Mouse (Mus musculus): Measurements from ENCODE around the gene Raet1e. TPM values are rescaled to one million over a fixed set of nuclear protein-coding genes. Genes with fewer than 3 reads are reported as not detected.
"Not testable (repeated sequence)": the region's sequence is repeated elsewhere in the genome, so short reads cannot be mapped to it uniquely, and the experiment has no call there.

The Raet1e gene
- polyA plus RNA-seq, 1 experiment, result not detected

GRCm38 (mm10) chr10:22154871-22155799 lies 3.2 kb upstream of the Raet1e start:
- no peak overlapping the region for H3K27ac ChIP-seq (replicated peaks; ENCODE audit: low read depth, low read length)
- no peak overlapping the region for H3K4me3 ChIP-seq (ENCODE audit: insufficient read depth, low read depth, low read length)
- H3K4me1 ChIP-seq (ENCODE audit: control insufficient read depth, insufficient read depth, insufficient read length, low read length), result no peaks in the 10 kb centered on the region; the same call in 1 of the 2 replicates

DNA sequence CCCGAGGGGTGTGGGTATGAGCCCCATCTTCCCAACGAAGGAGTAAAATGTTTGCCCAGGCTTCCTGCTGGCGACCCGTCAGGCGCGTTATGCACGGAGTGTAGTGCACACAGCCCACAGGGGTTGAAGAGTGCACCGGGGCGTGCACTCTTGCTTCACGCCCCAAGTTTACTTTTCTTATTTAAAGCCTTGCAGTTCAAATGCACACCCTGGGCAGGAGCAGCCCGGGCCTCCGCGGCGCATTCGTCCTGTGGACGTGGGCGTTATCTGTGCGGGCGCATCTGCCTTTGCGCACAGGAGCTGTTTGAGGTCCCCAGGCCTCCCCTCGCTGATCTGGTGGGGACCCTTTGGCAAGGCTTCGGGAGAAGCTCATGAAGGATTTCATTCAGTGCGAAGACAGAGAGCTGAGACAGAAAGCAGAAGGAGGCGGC lies 777 bp downstream of the Raet1e start:
- no peak overlapping the region for H3K27ac ChIP-seq (replicated peaks; ENCODE audit: low read depth, low read length)
- no peak overlapping the region for H3K4me3 ChIP-seq (ENCODE audit: insufficient read depth, low read depth, low read length)
- no peaks in the 10 kb centered on the region for H3K4me1 ChIP-seq (ENCODE audit: control insufficient read depth, insufficient read depth, insufficient read length, low read length)

DNA sequence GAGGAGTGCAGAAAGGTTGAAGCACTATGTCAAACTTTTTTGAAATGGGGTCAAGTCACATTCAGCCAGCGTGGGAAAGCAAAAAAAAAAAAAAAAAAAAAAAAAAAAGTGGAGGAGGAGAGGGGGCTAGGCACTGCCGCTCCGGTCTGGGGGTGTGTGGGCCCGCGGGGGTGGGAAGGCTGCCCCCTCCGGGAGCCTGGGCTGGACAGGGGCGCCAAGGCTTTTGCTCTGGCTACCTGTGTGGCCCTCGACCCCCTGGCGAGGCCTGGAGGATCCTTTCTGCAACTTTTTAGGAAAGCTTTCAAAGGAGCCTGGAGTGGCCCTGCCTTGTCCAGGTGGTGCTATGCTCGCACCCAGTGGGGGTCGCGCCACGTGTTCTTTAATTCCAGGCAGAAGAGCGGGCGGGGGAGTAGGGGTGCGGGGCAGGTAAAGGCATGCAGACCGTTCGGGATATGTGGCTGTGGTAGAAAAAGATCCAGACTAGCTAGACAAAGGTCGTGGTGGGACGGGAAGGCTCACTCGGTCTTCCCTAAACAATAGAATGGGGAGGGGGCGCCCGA lies 1.3 kb downstream of the Raet1e start:
- Histone ChIP-seq H3K4me1 (ENCODE audit: control insufficient read depth, insufficient read depth, insufficient read length, low read length) (no peaks in the 10 kb centered on the region), H3K27ac (replicated peaks; ENCODE audit: low read depth, low read length) (no peak overlapping the region), H3K4me3 (ENCODE audit: insufficient read depth, low read depth, low read length) (no peak overlapping the region)

- not testable (repeated sequence) for H3K4me3 ChIP-seq (ENCODE audit: insufficient read depth, low read depth, low read length); H3K4me1 ChIP-seq (ENCODE audit: control insufficient read depth, insufficient read depth, insufficient read length, low read length); H3K27ac ChIP-seq (replicated peaks; ENCODE audit: low read depth, low read length)
These were observed 4.9 kb downstream of the Raet1e start for GRCm38 (mm10) chr10:22163279-22163678.

DNA sequence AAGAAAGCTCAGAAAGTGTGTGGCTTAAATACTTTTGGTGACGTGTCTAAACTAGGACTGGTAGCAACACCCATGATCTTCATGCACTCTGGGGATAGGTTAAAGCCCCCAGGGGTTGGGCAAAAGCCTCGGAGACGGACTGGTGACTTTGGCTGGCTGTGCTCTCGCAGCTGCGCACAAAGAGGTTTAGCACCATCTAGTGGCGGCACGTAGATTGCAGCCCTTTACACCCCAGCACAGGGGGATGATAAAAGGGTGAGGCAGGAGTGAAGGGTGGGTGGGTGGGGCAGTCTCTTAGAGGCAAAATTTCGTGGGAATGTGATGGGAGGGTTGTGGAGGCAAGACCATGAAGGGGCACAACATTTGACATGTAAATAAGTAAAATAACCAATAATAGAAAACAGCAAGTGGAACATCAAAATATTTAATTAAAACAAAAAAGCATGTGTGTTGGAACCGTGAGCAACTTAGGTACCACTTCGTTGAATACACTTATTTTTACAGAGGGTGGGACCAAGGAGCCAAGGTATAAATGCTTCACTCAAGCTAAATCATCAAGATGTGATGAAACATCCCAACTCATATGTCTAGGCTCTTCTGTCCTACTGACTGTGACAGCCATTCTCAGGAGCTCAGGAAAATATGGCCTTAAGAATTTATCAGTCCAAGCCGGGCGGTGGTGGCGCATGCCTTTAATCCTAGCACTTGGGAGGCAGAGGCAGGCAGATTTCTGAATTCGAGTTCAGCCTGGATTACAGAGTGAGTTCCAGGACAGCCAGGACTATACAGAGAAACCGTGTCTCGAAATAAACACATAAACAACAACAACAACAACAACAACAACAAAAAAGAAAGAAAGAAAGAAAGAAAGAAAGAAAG lies 5.6 kb downstream of the Raet1e start:
- not testable (repeated sequence) for H3K27ac ChIP-seq (replicated peaks; ENCODE audit: low read depth, low read length); H3K4me3 ChIP-seq (ENCODE audit: insufficient read depth, low read depth, low read length)

GRCm38 (mm10) chr10:22165328-22166003 lies 7.1 kb downstream of the Raet1e start:
- H3K4me1 ChIP-seq (ENCODE audit: control insufficient read depth, insufficient read depth, insufficient read length, low read length); H3K4me3 ChIP-seq (ENCODE audit: insufficient read depth, low read depth, low read length); H3K27ac ChIP-seq (replicated peaks; ENCODE audit: low read depth, low read length): not testable (repeated sequence)

More for the DNA sequence above, 5.6 kb downstream of the Raet1e start:
- not testable (repeated sequence) for H3K4me1 ChIP-seq (ENCODE audit: control insufficient read depth, insufficient read depth, insufficient read length, low read length)

GRCm38 (mm10) chr10:22166025-22166424 lies 7.7 kb downstream of the Raet1e start:
- H3K27ac ChIP-seq (replicated peaks; ENCODE audit: low read depth, low read length); H3K4me1 ChIP-seq (ENCODE audit: control insufficient read depth, insufficient read depth, insufficient read length, low read length): not testable (repeated sequence)

DNA sequence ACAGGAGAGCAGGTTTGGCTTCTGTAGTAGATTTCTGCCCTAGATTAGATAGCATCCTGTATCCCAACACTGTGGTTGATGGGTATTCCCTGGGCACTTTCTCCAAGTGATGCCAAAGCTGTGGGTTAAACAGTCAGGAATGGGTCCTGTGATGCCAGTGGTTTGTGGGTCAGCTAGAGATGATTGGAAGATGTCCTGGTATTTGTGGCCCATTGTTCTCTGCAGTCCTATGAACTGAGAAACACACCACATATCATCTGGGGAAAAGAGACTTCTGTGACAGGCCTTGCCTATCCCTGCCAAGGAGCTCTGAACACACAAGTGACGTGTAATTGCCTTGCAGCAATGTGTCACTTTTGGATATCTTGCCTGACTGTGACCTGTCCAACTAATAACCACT lies 8.7 kb downstream of the Raet1e start:
- H3K4me1 ChIP-seq (ENCODE audit: control insufficient read depth, insufficient read depth, insufficient read length, low read length); H3K4me3 ChIP-seq (ENCODE audit: insufficient read depth, low read depth, low read length); H3K27ac ChIP-seq (replicated peaks; ENCODE audit: low read depth, low read length): not testable (repeated sequence)

More at GRCm38 (mm10) chr10:22166025-22166424, 7.7 kb downstream of the Raet1e start:
- not testable (repeated sequence) for H3K4me3 ChIP-seq (ENCODE audit: insufficient read depth, low read depth, low read length)

- H3K27ac ChIP-seq (replicated peaks; ENCODE audit: low read depth, low read length); H3K4me1 ChIP-seq (ENCODE audit: control insufficient read depth, insufficient read depth, insufficient read length, low read length); H3K4me3 ChIP-seq (ENCODE audit: insufficient read depth, low read depth, low read length): not testable (repeated sequence)
These were observed 10.7 kb downstream of the Raet1e start for GRCm38 (mm10) chr10:22169116-22169515.

- H3K4me1 ChIP-seq (ENCODE audit: control insufficient read depth, insufficient read depth, insufficient read length, low read length); H3K4me3 ChIP-seq (ENCODE audit: insufficient read depth, low read depth, low read length); H3K27ac ChIP-seq (replicated peaks; ENCODE audit: low read depth, low read length): not testable (repeated sequence)
These were observed 14.3 kb downstream of the Raet1e start for GRCm38 (mm10) chr10:22172431-22173334.

DNA sequence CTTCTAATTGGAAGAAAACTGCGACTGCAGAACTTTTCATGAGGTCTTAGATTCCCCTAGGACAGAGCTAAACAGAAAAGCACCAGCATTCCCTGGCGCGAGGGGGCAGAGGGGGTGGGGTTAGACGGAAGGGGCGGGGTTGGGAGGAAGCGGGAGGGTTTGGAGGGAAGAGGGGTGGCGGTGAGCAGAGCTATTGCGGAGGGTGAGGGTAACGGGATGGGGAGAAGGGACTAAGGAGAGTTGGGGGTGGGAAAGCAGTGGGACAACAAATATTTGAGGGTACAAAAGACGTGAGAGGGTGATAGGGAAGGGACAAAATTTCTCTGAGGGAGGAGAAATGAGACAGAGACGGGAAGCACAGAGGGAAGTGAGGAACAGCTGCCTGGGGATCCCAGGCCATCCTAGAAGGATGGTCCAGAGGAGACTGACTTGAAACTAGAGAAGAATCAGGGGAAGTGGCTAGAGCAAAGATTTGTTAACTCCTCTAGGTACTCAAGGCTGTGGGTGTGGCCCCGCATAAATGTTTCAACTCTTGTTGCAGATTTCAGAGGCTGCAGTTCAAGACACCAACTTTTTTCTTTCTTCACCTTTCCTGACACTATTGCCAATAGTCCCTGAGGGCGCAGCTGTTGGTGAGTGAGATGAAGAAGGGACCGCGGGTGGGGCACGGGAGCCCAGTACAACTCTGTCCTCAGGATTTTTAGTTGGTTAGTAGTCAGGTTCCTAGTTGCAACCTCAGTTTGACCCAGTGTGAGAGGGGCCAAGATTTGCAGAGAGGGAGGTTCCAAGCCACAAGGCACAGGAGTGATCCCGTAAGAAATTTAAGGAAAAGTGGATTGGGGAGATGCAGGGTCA lies 15.2 kb downstream of the Raet1e start:
- H3K4me1 ChIP-seq (ENCODE audit: control insufficient read depth, insufficient read depth, insufficient read length, low read length); H3K27ac ChIP-seq (replicated peaks; ENCODE audit: low read depth, low read length); H3K4me3 ChIP-seq (ENCODE audit: insufficient read depth, low read depth, low read length): not testable (repeated sequence)

- H3K4me1 ChIP-seq (ENCODE audit: control insufficient read depth, insufficient read depth, insufficient read length, low read length); H3K27ac ChIP-seq (replicated peaks; ENCODE audit: low read depth, low read length); H3K4me3 ChIP-seq (ENCODE audit: insufficient read depth, low read depth, low read length): not testable (repeated sequence)
These were observed 15.8 kb downstream of the Raet1e start for GRCm38 (mm10) chr10:22174190-22174487.

DNA sequence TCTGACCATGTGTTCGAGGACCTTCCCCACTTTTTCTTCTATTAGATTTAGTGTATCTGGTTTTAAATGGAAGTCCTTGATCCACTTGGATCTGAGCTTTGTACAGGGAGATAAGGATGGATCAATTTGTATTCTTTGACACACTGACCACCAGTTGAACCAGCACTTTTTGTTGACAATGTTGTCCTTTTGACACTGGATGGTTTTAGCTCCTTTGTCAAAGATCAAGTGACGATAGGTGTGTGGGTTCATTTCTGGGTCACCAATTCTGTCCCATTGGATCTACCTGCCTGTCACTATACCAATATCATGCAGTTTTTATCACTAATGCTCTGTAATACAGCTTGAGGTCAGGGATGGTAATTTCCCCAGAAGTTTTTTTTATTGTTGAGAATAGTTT lies 18.1 kb downstream of the Raet1e start:
- not testable (repeated sequence) for H3K27ac ChIP-seq (replicated peaks; ENCODE audit: low read depth, low read length); H3K4me1 ChIP-seq (ENCODE audit: control insufficient read depth, insufficient read depth, insufficient read length, low read length); H3K4me3 ChIP-seq (ENCODE audit: insufficient read depth, low read depth, low read length)

Measured in brown adipose tissue, adult 24 weeks (tissue).